Mouse (Mus musculus) cerebellum, adult 11 months (tissue): Measurements from ENCODE around the gene S100a7a.

Experiments
- DNase-seq: peaks from one replicate; pipeline ENCODE4 v3.0.0; 2022

The S100a7a gene

GRCm38 (mm10) chr3:90653717-90654116 is at the start of gene S100a7a:
Gene S100a7a (plus strand): TSS chr3:90654017.
- no peak for DNase-seq

GRCm38 (mm10) chr3:90604416-90604815 is 49.4 kb upstream of the S100a7a start:
- DNase-seq, result no peak

GRCm38 (mm10) chr3:90605049-90605448 is 48.8 kb upstream of the S100a7a start:
- DNase-seq, result no peak

GRCm38 (mm10) chr3:90605736-90606135 is 48.1 kb upstream of the S100a7a start:
- DNase-seq, result no peak

- DNase-seq, result no peak
Measured at GRCm38 (mm10) chr3:90606185-90606584, 47.6 kb upstream of the S100a7a start.

GRCm38 (mm10) chr3:90607361-90607760 is 46.5 kb upstream of the S100a7a start:
- no peak for DNase-seq

GRCm38 (mm10) chr3:90608223-90608622 is 45.6 kb upstream of the S100a7a start, which contains the start of gene S100a5:
Gene S100a5 (plus strand): TSS chr3:90608523.
- DNase-seq, result no peak

- DNase-seq, result no peak
Measured at GRCm38 (mm10) chr3:90609102-90609501, 44.7 kb upstream of the S100a7a start.

- no peak for DNase-seq
Measured at GRCm38 (mm10) chr3:90611494-90611893, 42.3 kb upstream of the S100a7a start.

GRCm38 (mm10) chr3:90612061-90612460 is 41.8 kb upstream of the S100a7a start:
- no peak for DNase-seq

GRCm38 (mm10) chr3:90612728-90613291 is 41.0 kb upstream of the S100a7a start, which contains the start of gene S100a6:
Gene S100a6 (plus strand): TSS chr3:90612882.
- no peak for DNase-seq

GRCm38 (mm10) chr3:90613461-90614147 is 40.2 kb upstream of the S100a7a start:
- no peak for DNase-seq

GRCm38 (mm10) chr3:90614148-90614530 is 39.7 kb upstream of the S100a7a start:
- DNase-seq, result no peak

- DNase-seq, result no peak
Measured at GRCm38 (mm10) chr3:90614611-90615251, 39.1 kb upstream of the S100a7a start.

GRCm38 (mm10) chr3:90615415-90615814 is 38.4 kb upstream of the S100a7a start:
- peak; percentile 18 for DNase-seq

- DNase-seq, result no peak
Measured at GRCm38 (mm10) chr3:90615911-90616310, 37.9 kb upstream of the S100a7a start.

- DNase-seq, result no peak
Measured at GRCm38 (mm10) chr3:90617586-90617985, 36.2 kb upstream of the S100a7a start.

- no peak for DNase-seq
Measured at GRCm38 (mm10) chr3:90621552-90621951, 32.3 kb upstream of the S100a7a start.

GRCm38 (mm10) chr3:90623435-90624071 is 30.3 kb upstream of the S100a7a start:
- DNase-seq, result no peak

GRCm38 (mm10) chr3:90625496-90625895 is 28.3 kb upstream of the S100a7a start:
- no peak for DNase-seq

GRCm38 (mm10) chr3:90626266-90627021 is 27.4 kb upstream of the S100a7a start:
- no peak for DNase-seq

- no peak for DNase-seq
Measured at GRCm38 (mm10) chr3:90627366-90627765, 26.5 kb upstream of the S100a7a start.

- DNase-seq, result no peak
Measured at GRCm38 (mm10) chr3:90627807-90628206, 26.0 kb upstream of the S100a7a start.
